Mouse (Mus musculus) limb, embryonic 12.5 days (tissue): ENCODE measurements around the gene Fkbp5. TPM values are rescaled to one million over a fixed set of nuclear protein-coding genes. Genes with fewer than 3 reads are reported as not detected.

ENCODE experiments used
- ATAC-seq: fragments of 200-750 bp; cut with Nextera tagmentation; 2 replicates; pipeline ENCODE4 v1.8.0; 2017; ENCODE audit warnings: low read depth, moderate TSS enrichment; ENCODE audit not compliant: insufficient number of reproducible peaks, insufficient read depth, low FRiP score, low TSS enrichment
- H3K27ac ChIP-seq: fragments of 300-500 bp; sonication (generic); 2 replicates; pipeline ENCODE4 v1.5.1; 2016; ENCODE audit warnings: mild to moderate bottlenecking, moderate library complexity
- H3K27me3 ChIP-seq: fragments of 300-500 bp; sonication (generic); 2 replicates; pipeline ENCODE4 v1.6.1; 2016; ENCODE audit warnings: mild to moderate bottlenecking, moderate library complexity
- H3K36me3 ChIP-seq: fragments of 300-500 bp; sonication (generic); 2 replicates; pipeline ENCODE4 v1.6.1; 2016; ENCODE audit warnings: mild to moderate bottlenecking, moderate library complexity
- H3K4me1 ChIP-seq: fragments of 300-500 bp; sonication (generic); replicated peaks from 2 replicates; pipeline ENCODE4 v1.6.1; 2016
- H3K4me2 ChIP-seq: fragments of 300-500 bp; sonication (generic); 2 replicates; pipeline ENCODE4 v1.6.1; 2016; ENCODE audit warnings: mild to moderate bottlenecking, moderate library complexity
- H3K4me3 ChIP-seq: fragments of 300-500 bp; sonication (generic); replicated peaks from 2 replicates; pipeline ENCODE4 v1.5.1; 2016; ENCODE audit warnings: mild to moderate bottlenecking
- H3K9ac ChIP-seq: fragments of 300-500 bp; sonication (generic); replicated peaks from 2 replicates; pipeline ENCODE4 v1.6.1; 2016; ENCODE audit warnings: mild to moderate bottlenecking, moderate library complexity
- H3K9me3 ChIP-seq: fragments of 300-500 bp; sonication (generic); 2 replicates; pipeline ENCODE4 v1.6.1; 2016; ENCODE audit warnings: mild to moderate bottlenecking, moderate library complexity
- WGBS: fragments of 180-500 bp; shearing (Covaris S2); methylation state at CpG from one replicate; pipeline ENCODE4 v1.1.7; 2016; 5-methylcytosine and 5-hydroxymethylcytosine counted together
- polyA plus RNA-seq: library from polyadenylated mRNA; unstranded; fragments of >200 nt; fragmentation: Nextera tagmentation; extraction: Ambion mirVana; gene quantifications from 2 replicates; pipeline ENCODE4 v1.2.1, GENCODE M21; 2016

Gene Fkbp5
- polyA plus RNA-seq, 1 experiment from 2014 or later: 42.4 TPM

DNA sequence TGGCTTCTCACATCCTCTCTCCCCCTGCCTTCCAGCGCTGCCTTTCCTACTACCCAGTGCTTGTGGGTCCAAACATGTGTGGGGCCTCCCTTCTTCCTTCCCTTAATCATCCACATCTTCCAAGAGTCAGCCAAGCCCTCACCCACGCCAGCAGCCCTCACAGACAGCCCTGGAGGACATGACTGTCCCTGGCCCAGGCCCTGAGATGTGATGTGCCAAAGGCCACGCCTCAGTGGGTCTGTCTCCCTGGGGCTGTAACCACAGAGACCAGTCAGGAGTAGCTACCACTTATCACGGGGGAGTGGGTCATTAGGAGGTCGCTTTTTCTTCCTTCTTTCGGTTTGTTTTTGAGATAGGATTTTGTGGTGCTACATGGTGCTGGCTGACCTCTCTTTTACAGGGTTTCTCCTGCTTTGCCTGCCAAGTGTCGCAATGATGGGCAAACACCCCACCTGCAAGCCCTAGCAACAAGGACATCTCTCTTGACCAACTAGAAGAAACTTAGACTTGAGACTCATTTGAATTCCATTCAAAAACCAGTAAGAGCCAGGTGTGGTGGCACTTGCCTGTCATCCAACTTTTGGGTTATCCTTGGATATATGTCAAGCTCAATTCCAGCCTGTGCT lies 15.0 kb downstream of the Fkbp5 start:
- WGBS: 61% methylated on average over 7 of the region's 7 CpGs
- no peak overlapping the region for H3K9ac ChIP-seq
- no peaks in the 10 kb centered on the region for H3K36me3 ChIP-seq
- no peak overlapping the region for H3K4me3 ChIP-seq
- no peak for ATAC-seq
- H3K27me3 ChIP-seq: no peaks in the 10 kb centered on the region
- H3K4me1 ChIP-seq: peaks cover 8% of the 10 kb centered on the region
- H3K4me2 ChIP-seq: no peak overlapping the region
- H3K27ac ChIP-seq: no peak overlapping the region
- peaks cover 2% of the 10 kb centered on the region; the same call in 1 of the 2 replicates for H3K9me3 ChIP-seq

DNA sequence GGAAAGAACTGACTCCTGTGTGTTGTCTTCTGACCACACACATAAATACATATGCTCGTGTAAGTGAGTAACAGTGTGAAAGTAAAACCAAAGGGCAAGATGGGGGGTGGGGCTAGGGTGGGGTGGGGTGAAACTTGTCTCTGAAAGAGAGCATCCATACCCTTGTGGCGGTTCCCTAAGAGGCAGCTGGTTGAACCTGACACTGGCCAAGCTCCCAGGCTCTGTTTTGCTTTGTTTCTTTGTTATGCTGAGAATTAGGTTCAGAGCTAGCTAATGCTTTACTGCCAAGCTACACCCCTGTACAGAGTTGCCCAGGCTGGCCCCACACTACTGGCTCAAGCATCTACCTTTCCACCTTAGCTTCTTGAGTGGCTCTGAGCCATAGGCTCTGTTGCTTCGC lies 16.9 kb downstream of the Fkbp5 start:
- Histone ChIP-seq H3K4me2 (no peak overlapping the region), H3K36me3 (no peaks in the 10 kb centered on the region), H3K9me3 (peaks cover 16% of the 10 kb centered on the region; the same call in 1 of the 2 replicates), H3K4me1 (no peaks in the 10 kb centered on the region), H3K9ac (no peak overlapping the region), H3K4me3 (no peak overlapping the region), H3K27me3 (no peaks in the 10 kb centered on the region), H3K27ac (no peak overlapping the region)
- 74% methylated on average over 3 of the region's 3 CpGs for WGBS
- no peak for ATAC-seq

DNA sequence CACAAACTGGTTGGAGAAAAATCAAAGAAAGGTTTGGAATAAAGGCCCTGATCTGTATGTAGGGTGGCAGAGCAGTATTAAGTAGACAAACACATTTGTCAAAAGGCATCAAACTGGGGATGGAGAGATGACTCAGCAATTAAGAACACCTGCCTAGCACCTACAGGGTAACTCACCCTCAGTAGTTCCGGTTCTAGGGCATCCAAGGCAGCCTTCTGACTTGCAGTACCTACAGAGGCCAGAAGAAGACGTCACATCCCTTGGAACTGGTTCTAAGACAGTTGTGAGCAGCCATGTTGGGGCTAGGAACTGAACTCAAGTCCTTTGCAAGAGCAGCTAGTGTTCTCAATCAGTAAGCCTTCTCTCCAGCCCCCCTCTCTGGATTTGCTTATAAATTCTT lies 18.1 kb downstream of the Fkbp5 start:
- no peaks in the 10 kb centered on the region for H3K36me3 ChIP-seq
- WGBS: 67% methylated on average over 2 of the region's 2 CpGs

DNA sequence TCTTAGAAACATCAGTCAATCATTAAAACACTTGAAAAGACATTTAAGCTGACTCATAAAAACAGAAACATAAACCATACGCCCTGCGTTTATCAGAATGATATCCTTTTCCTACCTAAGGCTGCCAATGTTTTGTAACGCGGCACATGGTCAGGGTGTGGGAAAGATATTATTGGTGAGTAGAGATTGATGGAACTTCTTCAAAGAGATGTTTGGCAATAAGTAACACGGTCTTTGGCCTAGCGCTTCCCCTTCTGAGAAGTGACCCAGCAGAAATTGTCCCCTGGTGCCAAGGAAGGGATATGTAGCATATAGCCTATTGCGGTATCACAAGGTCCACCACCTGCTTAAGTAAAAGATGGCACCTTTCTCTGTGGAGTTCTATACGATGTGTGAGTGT lies 21.5 kb downstream of the Fkbp5 start:
- WGBS: 92% methylated on average over 8 of the region's 8 CpGs
- Histone ChIP-seq H3K27me3 (no peaks in the 10 kb centered on the region), H3K36me3 (no peaks in the 10 kb centered on the region), H3K4me1 (no peaks in the 10 kb centered on the region), H3K4me3 (no peak overlapping the region), H3K9me3 (peaks cover 16% of the 10 kb centered on the region; the same call in 1 of the 2 replicates), H3K4me2 (no peak overlapping the region), H3K9ac (no peak overlapping the region), H3K27ac (no peak overlapping the region)
- no peak for ATAC-seq

More for the DNA sequence above, 18.1 kb downstream of the Fkbp5 start:
- H3K4me1 ChIP-seq: no peaks in the 10 kb centered on the region
- peaks cover 16% of the 10 kb centered on the region; the same call in 1 of the 2 replicates for H3K9me3 ChIP-seq
- H3K27me3 ChIP-seq: no peaks in the 10 kb centered on the region
- no peak overlapping the region for H3K4me3 ChIP-seq
- H3K27ac ChIP-seq: no peak overlapping the region
- H3K9ac ChIP-seq: no peak overlapping the region
- ATAC-seq: no peak
- H3K4me2 ChIP-seq: no peak overlapping the region

DNA sequence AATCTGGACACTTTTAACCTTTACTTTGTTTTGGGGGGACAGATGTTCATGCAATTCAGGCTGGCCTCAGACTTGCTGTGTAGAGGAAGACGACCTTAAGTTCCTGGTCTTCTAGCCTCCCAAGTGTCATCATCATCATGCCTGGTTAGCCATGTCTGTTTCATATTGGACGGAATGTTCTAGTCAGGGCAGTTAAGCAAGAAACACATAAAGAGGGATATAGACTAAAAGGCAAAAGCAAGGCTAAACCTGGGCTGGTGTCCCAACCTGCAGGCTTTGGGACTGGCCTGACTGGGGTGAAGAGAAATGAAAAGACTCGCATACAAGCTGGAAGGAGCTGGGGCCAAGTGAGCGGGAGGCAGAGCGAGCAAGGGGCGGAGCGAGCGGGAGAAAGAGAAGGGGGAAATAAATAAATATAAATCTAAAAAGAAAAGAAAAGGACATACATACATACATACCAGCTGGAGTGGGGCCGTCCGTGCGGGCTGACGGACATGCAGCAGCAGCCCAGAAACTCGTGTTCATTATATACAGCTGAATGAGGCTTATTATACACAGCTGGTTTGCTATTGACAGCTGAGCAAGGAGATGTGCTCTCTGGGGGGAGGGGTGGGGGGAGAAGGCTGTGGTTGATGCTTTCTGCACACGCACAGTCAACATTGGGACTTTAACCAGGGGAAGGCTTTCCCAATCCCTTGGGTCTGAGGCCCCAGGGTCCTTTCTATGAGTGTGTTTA lies 26.1 kb downstream of the Fkbp5 start:
- Histone ChIP-seq H3K36me3 (no peaks in the 10 kb centered on the region), H3K27me3 (no peaks in the 10 kb centered on the region), H3K27ac (no peak overlapping the region), H3K9ac (no peak overlapping the region), H3K4me3 (no peak overlapping the region), H3K4me1 (no peaks in the 10 kb centered on the region; the same call in 1 of the 2 replicates), H3K4me2 (no peak overlapping the region), H3K9me3 (0 out of 2 replicates have a peak, but pooled peaks cover 3% of the 10 kb centered on the region)
- ATAC-seq: no peak
- 84% methylated on average over 14 of the region's 14 CpGs for WGBS

DNA sequence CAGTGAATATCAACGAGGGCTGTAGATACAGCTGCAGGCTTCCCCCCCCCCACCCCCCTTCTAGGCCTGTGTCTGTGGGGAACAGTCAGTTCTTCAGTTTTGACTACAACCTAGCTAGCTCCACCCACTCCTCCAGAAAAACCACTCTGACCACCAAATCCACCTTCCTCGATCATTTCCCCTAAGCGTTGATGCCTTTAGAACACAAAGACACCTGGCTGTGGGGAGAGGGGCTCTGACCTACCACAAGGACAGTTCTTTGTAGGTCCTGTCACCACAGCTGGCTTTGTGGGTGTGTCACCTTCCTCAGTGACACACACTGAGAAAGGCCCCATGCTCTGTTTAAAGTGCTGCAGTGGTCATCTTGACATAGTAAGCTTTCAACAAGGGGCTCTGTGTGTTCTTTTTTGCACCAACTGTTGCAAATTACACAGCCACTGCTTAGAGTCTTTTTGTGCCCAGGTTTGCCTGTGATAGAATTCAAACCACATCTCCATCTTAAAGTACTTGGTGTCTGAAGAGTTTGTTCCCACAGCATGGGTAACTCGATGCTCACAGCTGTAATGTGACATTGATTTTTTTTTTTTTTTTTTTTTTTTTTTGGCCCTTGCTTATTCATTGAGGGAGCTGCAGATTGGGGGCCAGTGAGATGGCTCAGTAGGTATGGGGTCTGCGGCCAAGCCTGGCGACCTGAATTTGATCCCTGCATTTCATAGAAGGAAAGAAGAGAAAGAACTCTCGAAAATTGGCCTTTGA lies 28.9 kb downstream of the Fkbp5 start:
- WGBS: 73% methylated on average over 7 of the region's 7 CpGs
- Histone ChIP-seq H3K4me2 (no peak overlapping the region), H3K27me3 (no peaks in the 10 kb centered on the region), H3K9me3 (no peaks in the 10 kb centered on the region), H3K36me3 (no peaks in the 10 kb centered on the region), H3K27ac (0 out of 2 replicates have a peak overlapping the region, but pooled peaks have one; percentile 17), H3K9ac (no peak overlapping the region), H3K4me3 (no peak overlapping the region), H3K4me1 (peaks cover 6% of the 10 kb centered on the region; the same call in 1 of the 2 replicates)
- no peak for ATAC-seq

DNA sequence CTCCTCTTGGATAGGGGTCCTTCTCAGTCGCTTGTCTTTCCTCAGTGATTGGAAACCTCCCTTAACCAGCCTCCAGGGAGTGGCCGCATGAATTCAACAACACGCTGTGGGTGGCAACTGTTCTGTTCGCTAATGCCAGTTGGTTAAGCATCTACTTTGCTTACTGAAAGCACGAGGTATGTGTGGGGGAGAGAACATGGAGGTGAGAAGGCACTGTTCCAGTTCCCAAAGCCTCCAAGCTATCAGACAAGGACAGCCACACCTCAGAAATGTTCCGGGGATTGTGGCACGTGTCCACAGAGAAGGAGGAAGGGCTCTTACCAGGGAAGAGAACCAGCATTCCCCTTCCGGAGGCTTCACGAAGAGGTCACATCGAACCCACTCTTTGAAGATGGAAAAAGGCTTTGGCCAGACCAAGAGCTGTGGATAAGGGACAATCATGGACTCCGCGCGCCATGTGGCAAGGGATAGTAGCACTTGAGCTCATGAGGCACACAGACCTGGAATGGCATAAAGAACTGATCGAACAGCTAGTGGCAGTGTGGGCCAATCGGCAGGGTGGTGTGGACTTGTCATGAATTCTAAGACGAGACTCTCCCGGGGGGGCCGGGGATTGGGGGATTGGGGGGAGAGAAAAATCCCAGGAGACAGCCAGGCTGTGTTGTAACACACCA lies 29.6 kb downstream of the Fkbp5 start:
- Histone ChIP-seq H3K27me3 (no peaks in the 10 kb centered on the region), H3K9ac (no peak overlapping the region), H3K4me1 (peaks cover 8% of the 10 kb centered on the region; the same call in 1 of the 2 replicates), H3K4me3 (no peak overlapping the region), H3K36me3 (no peaks in the 10 kb centered on the region), H3K27ac (no peak overlapping the region), H3K9me3 (no peaks in the 10 kb centered on the region), H3K4me2 (no peak overlapping the region)
- 93% methylated on average over 18 of the region's 18 CpGs for WGBS
- ATAC-seq: no peak

DNA sequence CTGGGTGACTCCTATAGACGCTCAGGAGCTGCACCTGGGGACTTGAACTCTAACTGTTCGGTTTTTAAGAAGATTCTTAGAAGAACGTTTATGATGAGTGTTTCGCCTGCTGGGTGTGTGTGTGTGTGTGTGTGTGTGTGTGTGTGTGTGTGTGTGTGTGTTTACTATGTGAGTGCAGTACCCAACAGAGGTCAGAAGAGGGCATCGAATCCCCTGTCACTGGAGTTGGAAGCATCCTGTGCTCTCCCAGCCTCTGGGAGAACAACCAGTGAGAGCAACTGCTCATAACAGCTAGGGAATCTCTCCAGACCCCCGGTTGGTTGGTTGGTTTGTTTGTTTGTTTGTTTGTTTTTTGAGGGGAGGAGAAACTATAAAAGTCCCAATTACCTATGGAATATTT lies 30.6 kb downstream of the Fkbp5 start:
- Histone ChIP-seq H3K27me3 (no peaks in the 10 kb centered on the region), H3K27ac (no peak overlapping the region), H3K4me3 (no peak overlapping the region), H3K9me3 (no peaks in the 10 kb centered on the region), H3K4me2 (peak overlapping the region; percentile 76; the same call in 1 of the 2 replicates), H3K36me3 (no peaks in the 10 kb centered on the region), H3K4me1 (peaks cover 12% of the 10 kb centered on the region; the same call in 1 of the 2 replicates), H3K9ac (peak overlapping the region; percentile 23; the same call in 1 of the 2 replicates)
- WGBS: 77% methylated on average over 6 of the region's 6 CpGs
- ATAC-seq: no peak

DNA sequence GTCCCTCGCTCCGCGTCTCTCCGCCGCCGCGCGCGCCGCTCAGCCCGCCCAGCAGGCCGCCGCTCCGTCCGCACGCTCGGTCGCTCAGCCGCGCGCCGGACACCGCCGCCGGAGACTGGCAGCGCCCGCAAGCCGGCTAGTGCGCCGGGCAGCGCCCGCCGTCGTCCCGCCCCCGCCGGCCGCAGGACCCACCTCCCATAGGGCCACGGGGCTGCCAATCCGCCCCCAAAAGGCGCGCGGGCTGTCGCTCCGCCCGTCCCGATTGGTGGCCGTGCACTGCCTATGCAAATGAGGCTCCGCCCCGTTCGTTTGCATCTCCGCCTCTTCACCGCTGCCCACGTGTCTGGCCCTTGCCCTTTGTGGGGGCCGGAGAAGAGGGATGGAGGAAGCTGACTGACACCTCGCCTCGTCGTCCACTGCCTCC lies 31.3 kb downstream of the Fkbp5 start:
- ATAC-seq: peak; percentile 97
- Histone ChIP-seq H3K27me3 (no peaks in the 10 kb centered on the region), H3K36me3 (no peaks in the 10 kb centered on the region; the same call in 1 of the 2 replicates), H3K27ac (peak overlapping the region; percentile 88), H3K9me3 (no peaks in the 10 kb centered on the region), H3K4me1 (peaks cover 12% of the 10 kb centered on the region; the same call in 1 of the 2 replicates), H3K9ac (peak overlapping the region; percentile 88), H3K4me3 (peak overlapping the region; percentile 85), H3K4me2 (peak overlapping the region; percentile 76)
- WGBS: under 1% methylated on average over 57 of the region's 58 CpGs

DNA sequence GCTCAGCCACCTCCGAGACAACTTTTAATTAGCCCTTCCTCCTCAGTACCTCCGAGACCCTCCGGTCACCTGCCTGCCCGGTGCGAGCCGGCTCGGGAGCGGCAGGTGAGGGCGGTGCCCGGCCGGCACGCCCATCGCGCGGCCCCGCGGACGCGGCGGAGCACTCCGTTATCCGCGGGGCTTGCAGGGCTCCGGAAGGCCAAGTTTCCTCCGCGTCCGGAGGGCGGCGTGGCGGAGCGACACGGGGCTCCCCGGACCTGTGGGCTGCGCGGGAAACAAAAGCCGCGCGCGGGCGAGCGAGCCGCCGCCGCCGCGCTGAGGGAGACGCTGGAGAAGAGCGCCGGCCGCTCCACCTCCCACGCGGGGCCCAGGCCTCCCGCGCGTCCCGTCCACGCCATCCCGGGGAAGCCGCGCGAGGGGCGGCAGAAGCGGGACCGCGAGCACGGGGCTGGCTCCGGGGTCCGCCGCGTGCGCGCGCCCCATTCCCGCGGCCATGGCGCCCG lies 31.8 kb downstream of the Fkbp5 start:
- WGBS: under 1% methylated on average over 64 of the region's 77 CpGs
- ATAC-seq: peak; percentile 38
- no peaks in the 10 kb centered on the region for H3K27me3 ChIP-seq

More for the DNA sequence above, 31.8 kb downstream of the Fkbp5 start:
- H3K4me3 ChIP-seq: peak overlapping the region; percentile 85
- no peaks in the 10 kb centered on the region for H3K9me3 ChIP-seq
- H3K4me1 ChIP-seq: peaks cover 12% of the 10 kb centered on the region; the same call in 1 of the 2 replicates
- peak overlapping the region; percentile 88 for H3K27ac ChIP-seq
- no peaks in the 10 kb centered on the region; the same call in 1 of the 2 replicates for H3K36me3 ChIP-seq
- H3K4me2 ChIP-seq: peak overlapping the region; percentile 76
- peak overlapping the region; percentile 88 for H3K9ac ChIP-seq
